Mouse (Mus musculus) MEL-GATA-1-ER (cell line): ENCODE results near the gene Adgrl1.

ENCODE experiments used
- DNase-seq: peaks from one replicate; pipeline ENCODE4 v3.0.0-alpha.2; 2012; ENCODE audit warnings: low read depth; ENCODE audit errors: extremely low read depth

Gene Adgrl1

DNA sequence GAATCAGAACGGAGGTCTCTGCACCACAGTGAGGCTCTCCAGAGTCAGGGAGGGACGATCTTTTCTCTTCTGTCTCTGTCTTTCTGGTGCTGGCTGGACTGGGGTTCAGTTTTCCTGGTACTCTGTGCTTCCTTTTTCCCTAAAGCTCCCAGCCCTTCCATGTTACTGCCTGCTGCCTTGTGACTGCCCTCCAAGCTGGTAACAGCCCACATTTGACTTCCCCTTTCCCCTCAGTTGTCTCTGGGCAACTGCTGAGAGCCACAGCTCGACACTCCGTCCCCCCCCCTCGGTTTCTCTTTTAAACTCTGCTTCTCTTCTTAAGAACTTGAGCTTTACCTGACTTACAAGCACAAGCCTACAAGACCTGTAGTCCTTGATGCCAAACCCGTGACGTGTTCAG, 89.3 kb downstream of the Adgrl1 start:
- peak; percentile 50 for DNase-seq

DNA sequence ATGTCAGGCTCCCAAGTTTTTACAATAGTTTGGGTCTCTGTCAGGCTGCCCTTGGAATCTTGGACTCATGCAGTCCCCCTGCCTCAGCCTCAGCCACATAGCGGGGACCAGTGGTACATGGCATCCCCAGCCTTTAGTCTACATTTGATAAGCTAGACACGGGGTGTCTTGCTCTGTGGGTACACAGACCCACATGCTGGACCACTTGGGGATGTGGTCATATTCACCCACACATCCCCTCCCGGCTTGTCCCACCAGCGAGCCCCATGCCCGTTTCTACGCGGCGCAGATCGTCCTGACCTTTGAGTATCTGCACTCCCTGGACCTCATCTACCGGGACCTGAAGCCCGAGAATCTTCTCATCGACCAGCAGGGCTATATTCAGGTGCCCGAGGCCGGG, 90.3 kb downstream of the Adgrl1 start:
- no peak for DNase-seq
